Mouse (Mus musculus): ENCODE results near the gene Dact2.
A peak's percentile ranks its signal among the peaks of the same experiment; 100 is the strongest.

Gene Dact2

DNA sequence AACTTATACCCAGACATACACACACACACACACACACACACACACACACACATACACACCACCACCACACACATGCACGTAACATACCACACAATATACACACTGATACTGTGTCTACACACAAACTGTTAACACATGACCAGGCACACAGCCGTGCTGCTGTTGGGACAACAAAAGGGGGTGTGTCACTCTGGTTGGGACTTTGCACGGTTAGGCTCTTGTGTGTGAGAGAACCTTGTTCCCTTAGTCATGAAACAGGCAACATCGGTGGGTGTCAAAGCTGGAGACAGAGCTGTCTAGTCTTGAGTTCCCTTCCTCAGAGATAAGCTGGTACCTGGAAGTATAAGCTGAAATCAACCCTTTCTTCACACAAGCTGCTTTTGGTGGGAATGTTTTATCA, 29.1 kb downstream of the Dact2 start:
- no peak for DNase-seq (ENCODE audit: low read depth, low spot score)

GRCm38 (mm10) chr17:14174401-14174800, 29.7 kb downstream of the Dact2 start:
- no peak for DNase-seq (ENCODE audit: low read depth, low spot score)

GRCm38 (mm10) chr17:14173459-14173858, 30.6 kb downstream of the Dact2 start:
- DNase-seq (ENCODE audit: low read depth, low spot score), result no peak

DNA sequence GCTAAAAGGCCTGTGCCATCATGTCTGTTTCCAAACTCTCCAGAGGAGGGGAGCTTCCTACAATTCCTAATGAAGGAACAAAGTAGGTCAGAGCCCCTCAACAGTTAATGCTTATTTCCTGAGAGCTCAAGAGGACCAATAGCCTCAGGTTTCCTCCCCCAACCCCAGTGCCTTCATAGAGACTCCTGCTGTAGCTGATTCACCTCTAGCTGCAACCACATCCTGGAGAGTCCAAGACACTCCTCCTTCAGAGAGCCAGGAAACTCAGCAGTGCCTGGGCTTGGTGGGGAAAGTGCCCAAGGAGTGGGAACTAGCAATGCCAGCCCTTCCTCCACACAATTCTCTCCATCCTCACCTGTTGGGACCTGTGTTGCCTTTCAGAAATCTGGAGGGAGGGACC, 31.4 kb downstream of the Dact2 start:
- no peak for DNase-seq (ENCODE audit: low read depth, low spot score)

DNA sequence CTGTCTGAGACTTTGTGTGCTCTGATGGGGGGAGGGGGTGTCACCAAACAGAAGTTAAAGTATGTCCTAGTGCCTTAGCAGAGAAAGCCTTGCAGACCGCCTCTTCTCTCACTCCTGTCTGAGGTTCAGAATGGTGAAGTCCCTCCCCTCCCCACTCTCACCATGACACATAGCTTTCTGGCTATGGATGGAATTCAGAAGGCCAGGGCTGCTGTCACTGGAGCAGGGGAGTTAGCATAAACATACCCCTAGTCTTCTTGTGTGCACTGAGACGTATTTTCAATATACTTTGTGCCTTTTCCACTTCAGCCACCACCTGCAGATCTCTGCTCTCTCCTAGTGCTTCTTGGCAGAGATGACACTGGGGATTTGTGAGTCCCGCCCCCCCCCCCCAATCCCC, 31.9 kb downstream of the Dact2 start:
- DNase-seq (ENCODE audit: low read depth, low spot score), result no peak

DNA sequence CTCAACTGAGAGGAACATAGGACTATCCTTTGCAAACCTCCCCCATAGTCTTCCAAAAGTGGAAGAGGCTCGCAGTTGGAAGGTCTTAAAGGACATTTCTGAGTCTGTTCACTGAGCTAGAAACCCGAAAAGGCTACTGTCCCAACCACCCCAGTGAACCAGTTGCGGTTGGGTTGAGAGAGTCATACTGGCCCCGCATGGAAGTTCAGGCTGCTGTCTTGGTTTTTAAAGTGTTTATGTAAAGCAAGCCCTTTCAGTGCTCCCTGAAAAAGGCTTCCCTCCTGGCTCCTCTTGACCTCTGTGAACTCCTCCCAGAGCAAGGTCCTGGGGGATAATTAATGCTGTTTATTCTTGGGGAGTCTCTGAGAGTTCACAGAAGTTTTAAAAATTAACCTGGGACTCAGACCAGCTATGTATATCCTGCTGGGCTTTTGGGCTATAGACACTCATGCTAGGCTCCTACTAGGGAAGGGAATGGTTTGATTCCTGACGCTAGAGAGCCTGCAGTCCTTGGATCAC, 33.1 kb downstream of the Dact2 start:
- DNase-seq (ENCODE audit: low read depth, low spot score), result no peak

- DNase-seq (ENCODE audit: low read depth, low spot score), result no peak
Measured at GRCm38 (mm10) chr17:14169431-14169830, 34.7 kb downstream of the Dact2 start.

GRCm38 (mm10) chr17:14167594-14167993, 36.5 kb downstream of the Dact2 start:
- DNase-seq (ENCODE audit: low read depth, low spot score), result no peak

- no peak for DNase-seq (ENCODE audit: low read depth, low spot score)
Measured at GRCm38 (mm10) chr17:14166746-14167432, 37.2 kb downstream of the Dact2 start.

GRCm38 (mm10) chr17:14165934-14166610, 38.0 kb downstream of the Dact2 start:
- DNase-seq (ENCODE audit: low read depth, low spot score), result no peak

DNA sequence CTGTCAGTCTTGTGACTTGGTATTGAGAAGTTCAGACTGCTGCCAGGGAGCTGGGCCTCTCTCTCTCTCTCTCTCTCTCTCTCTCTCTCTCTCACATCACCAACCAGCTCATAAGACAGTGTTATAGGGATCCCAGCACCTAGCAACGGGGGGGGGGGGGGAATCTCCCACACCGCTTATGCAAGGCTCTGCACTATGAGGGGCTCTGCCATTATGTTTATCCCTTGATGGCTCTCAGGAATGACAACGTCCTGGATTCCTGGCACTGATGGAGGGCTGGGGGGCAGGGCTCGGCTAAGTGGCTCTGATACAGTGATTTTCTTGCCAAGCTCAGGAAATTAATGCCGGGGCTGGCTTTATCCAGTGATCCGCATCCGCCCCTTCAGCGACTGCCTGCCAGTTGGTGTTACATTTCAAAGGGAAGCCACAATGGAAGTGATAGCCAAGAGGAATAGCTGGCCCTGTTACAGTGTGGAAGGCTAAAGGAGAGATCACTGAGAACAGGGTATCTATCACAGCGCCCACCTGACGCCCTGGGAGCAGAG, 38.7 kb downstream of the Dact2 start:
- peak; percentile 59 for DNase-seq (ENCODE audit: low read depth, low spot score)

- DNase-seq (ENCODE audit: low read depth, low spot score), result no peak
Measured at GRCm38 (mm10) chr17:14160846-14161245, 43.3 kb downstream of the Dact2 start.

- no peak for DNase-seq (ENCODE audit: low read depth, low spot score)
Measured at GRCm38 (mm10) chr17:14157779-14158195, 46.3 kb downstream of the Dact2 start.

Data from mesoderm, embryonic 11.5 days (tissue).